1 mouse cellular context compared by ENCODE assay signal in the genomic region with DNA sequence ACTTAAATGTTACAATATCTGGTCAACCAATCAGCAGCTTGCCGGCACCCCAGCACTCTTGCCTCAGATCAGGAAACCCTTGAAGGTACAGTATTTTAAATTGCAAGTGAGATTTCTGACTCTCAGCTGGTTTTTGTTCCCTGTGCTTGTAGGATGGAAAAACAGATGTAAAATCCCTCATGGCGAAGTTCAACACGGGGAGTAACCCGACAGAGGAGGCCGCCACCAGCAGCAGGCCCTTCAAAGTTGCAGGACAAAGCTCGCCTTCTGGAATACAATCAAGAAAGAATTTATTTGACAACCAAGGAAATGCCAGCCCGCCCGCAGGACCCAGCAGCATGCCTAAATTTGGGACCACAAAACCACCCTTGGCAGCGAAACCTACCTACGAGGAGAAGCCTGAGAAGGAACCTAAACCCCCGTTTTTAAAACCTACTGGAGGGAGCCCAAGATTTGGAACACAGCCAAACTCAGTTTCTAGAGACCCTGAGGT.
A peak's percentile ranks its signal among the peaks of the same experiment; 100 is the strongest.
TF ChIP-seq lines count a peak whose summit lies in the region.

No protein-coding gene starts in this region.

TF ChIP-seq in MEL, 35 proteins besides CTCF, POLR2A, EP300 and RAD21 (continued from another document):
- peak; percentile 2; the same call in 1 of the 2 replicates for TF ChIP-seq ETS1 (IDR thresholded peaks at IDR 0.05; ENCODE audit: low read depth, low read length)
- no peak for TF ChIP-seq CHD2 (IDR thresholded peaks at IDR 0.05; ENCODE audit: low read length)
